Mouse (Mus musculus): ENCODE data around the gene Htatip2.
A peak's percentile ranks its signal among the peaks of the same experiment; 100 is the strongest.

Gene Htatip2

DNA sequence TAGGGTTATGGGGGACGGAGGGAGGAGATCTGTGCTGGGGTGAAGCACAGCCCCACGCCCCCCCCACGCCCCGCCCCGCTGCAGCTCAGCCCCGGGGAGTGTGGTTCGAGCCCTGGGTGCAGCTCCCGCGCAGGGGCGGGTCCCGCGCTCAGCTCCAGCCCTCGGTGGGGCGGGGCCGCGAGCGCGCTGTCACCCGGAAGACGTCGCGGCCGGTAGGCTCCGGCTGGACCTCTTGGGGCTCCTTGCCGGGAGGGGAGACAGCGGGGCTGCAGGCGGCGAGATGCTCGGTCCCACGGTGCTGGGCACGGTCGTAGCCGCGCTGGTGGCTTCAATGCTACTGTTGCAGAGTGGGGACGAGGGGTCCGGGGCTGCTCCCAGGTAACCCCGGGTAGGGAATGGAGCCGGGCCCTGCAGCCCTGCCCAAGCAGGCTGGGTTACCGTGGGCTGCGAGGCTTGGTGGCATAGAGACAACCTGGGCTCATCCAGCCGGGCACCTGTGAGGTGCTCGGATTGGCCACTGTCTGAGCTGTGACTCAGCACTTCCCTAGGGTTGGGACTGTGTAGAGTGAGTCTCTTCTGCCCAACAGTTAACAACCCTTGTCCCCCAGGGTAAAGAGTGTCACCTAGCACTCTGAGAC is at the start of gene Htatip2:
Gene Htatip2 (plus strand): TSS at position 182 of the 638 bp plus-strand sequence.
- DNase-seq: peak in 1 of 2 experiments; percentile 12

DNA sequence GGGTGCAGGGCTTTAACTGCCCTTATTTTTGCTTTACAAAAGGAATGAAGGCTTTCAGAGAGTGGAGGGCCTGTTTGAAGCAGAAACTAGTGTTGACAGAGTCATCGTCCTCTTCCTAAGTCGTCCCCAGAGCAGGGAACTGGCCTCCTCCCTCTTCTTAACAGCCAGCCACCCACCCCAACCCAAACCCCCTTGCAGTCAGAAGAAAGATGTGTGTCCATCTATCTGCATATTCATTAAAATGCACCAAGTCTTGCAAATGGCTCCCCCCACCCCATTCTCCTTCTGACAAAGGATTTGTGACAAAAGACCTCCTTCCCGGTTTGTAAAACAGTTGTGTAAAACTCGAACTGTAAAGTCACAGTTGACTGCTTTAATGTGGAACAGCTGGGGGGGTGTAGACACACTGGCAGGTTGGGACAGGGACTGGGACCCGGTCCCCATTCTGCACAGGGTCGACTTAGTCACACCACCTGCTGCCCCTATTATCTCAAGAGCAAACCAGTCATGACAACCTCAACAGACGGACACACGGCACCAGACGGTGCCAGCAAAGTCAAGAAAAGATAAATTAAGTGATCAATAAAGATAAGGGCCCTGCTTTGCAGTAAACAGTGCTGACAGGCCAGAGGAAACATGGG is 49.4 kb upstream of the Htatip2 start:
- no peak for DNase-seq

DNA sequence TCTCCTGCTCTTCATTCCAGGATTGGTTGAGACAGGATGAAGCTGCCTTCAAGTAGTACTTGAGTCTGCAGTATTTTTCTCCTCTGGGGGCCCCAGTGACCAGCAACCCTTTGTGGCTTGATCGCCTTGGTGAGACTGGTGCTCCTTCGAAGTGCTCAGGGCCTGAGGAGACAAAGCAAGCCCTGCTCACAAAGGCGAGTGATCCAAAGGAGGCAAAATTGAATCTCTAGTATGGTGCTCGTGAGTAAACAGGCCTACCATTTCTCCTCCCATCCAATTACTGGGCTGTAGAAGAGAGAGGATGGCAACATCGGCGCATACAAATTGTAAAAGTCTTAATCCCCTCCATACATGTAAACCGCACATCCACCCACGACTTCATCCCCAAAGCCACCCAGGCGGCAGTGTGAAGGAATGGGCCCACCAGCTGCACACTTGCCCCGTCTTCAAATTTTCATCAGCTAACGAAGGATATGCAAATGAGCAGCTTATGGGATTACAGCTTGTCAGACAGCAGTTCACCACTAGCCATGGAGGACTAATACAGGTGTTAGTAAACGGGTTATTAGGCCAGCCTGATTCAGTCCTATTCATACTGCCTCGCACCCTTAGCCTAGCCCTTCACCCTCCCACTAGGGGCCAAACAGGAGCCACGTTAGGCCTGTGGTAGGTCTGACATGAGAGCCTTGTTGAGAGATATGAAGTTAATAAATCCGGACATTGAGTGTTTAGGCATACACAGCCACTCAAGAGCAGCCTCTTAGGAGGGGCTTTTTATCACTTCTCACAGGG is 40.8 kb upstream of the Htatip2 start:
- DNase-seq: no peak

DNA sequence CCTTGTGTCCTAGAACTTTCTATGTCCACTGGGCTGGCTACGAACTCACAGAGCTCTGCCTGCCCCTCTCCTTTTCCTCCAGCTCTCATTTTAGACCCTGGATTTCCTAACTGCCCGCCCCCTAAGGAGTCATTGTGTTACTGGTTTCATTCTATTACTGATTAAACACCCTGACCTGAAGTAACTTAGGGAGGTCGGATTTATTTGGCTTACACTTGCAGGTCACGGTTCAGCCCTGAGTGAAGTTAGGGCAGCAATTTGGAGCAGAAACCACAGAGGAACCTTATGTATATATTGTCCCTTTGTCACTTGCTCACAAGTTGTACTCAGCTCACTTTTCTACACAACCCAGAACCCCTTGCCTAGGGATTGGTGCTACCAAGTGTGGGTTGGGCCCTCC is 24.6 kb upstream of the Htatip2 start:
- no peak for DNase-seq

DNA sequence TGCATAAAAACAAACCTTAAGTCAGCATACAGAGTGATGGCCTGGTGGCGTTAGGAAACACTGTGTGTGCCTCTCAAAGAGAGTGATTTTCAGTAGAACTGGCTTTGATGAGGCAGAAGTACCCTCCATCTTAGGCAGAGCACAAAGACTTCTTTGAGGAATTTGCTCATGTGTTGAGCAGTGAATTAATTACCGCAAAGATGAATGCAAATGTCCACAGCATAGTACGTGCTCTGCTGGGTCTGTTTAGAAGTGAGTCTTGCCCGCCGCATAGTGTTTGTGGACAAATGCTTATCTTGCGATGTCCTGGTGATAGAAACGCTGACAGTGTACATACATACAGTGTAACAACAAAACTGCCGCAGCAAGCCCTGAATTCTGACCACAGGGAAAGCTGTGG is 19.5 kb upstream of the Htatip2 start:
- DNase-seq: no peak

DNA sequence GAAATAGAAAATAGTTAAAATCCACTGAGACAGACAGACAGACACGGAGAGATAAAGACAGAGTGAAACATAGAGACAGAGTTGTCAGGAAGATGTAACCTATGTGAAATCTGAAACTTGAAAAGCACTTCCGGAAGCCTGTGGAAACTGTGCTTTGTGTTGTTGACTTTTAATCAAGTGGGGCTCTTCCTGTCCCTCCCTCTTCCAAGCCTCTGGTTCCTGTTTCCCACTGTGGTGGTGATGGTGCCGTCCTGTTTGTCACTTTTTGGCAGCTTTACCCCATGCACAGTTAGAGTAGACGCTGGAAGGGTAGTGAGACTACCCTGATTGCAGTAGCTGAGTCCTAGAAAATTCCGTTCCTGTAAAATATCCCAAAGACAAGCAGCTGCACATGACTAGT is 17.4 kb upstream of the Htatip2 start:
- no peak for DNase-seq

DNA sequence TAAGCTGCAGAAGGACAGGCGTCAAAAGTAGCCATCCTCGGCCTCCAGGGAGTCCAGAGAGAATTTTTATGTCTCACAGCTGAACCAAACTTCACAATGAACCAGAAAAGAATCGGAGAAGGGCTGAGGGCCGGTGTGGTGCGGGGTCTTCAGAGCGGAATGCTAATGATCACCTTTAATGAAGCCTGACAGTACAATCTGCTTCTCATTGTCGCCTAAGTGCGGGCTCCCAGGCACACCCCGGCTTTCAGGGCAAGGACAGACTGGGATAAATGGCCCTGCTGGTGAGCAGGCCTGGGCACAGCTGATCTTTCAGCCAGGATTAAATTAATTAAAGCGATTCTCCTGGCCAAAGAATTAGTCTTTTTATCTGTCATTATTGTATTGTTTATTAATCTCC is 17.0 kb upstream of the Htatip2 start:
- no peak for DNase-seq

DNA sequence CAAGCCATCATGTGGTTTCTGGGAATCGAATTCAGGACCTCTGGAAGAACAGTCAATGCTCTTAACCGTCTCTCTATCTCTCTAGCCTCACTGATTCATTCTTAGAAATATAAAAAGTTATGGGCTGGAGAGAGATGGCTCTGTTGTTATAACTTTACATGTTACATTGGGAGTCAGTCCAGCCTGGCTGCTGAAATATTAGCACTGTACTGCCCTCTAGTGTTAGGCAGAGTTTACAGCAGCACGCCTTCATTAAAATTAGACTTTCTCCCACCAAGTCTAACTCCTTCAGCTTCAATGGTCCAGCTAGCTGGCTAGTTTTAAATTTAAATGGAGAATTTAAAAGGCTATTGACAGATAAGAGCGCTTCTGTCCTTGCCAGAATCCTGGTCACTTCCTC is 7.8 kb upstream of the Htatip2 start:
- DNase-seq: peak in 1 of 2 experiments; percentile 16

DNA sequence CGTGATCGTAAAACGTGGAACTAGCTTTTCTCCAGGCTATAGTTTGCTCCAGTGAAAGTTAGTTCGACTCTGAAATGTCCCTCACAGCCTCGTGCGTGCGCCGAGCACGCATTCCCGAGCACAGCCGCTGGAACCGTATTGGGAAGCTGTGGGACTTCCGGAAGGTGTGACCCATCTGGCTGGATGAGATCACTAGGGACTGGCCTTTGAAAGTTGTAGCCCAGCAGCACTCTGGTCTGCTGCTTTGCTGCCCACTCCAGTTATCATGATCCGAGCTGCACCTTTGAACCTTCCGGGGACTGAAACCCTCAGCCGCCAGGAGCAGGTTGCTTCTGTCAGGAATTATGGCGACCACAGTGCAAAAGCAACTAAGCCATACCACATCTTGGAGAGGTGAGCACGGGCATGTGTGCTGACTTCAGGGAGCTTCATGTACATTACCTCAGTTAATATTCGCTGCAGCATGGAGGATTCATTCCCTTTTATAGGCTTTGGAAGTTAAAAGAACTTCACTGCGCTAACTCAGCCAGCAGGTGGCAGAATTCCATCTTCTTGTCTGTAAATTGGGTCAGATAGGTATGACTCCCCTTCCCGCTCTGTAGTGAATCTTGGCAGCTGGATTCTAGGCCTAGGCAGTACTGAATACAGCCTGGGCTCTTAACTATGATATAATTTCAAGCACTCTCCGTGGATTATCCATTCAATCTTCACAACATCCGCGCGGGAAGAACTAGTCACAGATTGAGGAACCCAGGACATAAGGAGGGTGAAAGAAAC is 6.0 kb upstream of the Htatip2 start:
- DNase-seq: peak; percentile 16 to 28

DNA sequence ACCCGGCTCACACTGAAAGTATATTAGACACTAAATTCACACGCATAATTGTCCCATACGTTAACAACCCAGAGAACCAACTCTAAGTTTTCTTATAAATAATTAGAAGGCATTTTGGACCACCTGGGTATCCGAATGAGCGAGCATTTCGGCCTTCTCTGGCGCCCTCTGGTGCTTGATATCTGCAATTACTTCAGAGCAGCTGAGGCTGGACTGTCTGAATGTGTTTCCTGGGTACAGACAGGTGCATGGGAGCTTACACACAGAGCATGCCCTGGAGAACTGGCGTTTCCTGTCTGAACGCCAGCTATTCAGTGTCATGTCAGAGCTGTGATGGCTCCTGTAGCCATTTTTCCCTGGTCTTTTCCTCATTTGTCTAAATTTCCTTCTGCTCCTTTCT is 4.1 kb upstream of the Htatip2 start:
- DNase-seq: peak; percentile 43 to 58

DNA sequence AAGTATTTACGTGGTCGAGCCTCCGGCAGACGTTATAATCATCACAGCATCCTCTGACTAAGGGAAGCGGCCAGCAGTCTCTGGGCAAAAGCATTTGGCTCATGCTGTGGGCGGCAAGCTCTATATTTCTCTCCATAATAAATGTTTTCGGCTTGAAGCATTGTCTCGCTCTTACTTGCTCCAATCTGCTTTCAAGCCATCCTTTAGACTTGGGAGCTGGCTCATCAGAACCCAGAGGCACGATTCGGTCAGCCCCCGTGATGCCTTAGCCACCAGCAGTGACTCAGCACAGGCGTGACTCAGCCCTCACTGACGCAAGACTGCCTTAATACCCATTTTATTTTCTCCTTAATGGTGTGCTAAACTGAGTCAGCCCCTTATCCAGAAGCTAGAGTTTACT is 3.7 kb downstream of the Htatip2 start:
- DNase-seq: no peak

DNA sequence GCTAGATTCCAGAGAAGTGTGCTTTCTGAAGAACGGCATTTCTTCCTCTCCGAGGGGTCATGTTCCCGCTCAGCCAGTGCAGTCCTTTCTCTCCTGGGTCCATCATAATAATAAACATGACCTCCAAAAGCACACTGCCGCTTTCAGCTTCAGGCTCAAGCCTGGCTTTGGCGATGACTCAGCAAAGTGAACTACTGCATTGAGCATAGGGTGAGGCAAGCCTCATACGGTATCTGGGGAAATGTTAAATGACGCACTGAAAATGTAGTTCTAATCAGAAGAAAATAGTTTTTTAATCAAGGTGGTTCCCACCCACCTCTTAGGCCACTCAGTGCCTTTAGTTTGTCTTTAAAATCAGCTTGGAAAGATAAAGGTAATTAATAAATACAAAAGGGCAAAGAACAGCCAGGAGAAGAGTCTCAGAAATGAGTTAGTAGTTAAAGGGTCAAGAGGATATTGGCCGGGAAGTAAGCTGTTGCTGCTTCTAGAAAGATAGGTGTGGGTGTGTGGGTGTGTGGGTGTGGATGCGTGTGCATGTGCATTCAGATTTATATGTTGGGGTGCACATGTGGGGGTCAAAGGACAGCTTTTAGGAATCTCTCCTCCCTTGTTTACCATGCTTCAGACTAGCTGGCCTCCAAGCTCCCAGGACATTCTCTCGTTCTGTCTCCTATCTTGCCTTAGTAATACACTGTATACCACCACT is 5.2 kb downstream of the Htatip2 start:
- DNase-seq: no peak

DNA sequence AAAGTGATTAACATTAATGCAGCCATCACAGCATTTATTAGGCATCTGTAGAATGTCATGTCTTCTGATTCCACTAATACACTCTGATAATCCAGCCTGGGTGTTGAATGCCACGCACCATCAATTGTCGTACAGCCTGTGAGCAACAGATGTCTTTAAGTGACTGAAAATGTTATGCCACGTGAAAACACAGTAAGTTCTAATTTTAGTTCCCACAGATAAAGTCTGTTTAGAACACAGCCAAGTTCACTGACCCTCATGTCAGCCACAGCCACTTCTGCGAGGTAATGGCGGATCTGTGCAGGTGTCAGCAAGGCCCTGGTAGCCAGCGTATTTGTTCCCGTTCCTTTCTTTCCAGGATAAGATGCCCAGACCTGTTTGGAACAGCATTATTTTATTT is 7.3 kb downstream of the Htatip2 start:
- no peak for DNase-seq

DNA sequence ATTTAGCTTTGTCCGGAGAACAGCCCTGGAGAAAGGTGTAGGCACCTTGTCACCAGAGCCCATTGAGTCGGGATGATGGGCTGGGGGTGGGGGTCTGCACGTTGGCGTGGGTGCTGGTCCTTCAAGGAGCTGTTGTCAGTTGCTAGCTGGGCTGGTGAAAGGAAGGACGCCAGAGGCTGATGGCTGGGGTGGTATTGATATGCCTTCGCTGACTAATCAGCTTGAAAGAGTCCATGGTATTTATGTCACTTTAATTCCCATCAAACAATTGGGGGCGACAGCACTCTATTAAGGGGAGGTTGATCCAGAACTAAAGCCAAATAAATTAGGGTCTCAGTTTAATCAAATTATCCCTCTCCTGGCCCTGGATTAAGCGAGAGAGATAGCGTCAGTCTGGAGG is 9.6 kb downstream of the Htatip2 start:
- DNase-seq: no peak

DNA sequence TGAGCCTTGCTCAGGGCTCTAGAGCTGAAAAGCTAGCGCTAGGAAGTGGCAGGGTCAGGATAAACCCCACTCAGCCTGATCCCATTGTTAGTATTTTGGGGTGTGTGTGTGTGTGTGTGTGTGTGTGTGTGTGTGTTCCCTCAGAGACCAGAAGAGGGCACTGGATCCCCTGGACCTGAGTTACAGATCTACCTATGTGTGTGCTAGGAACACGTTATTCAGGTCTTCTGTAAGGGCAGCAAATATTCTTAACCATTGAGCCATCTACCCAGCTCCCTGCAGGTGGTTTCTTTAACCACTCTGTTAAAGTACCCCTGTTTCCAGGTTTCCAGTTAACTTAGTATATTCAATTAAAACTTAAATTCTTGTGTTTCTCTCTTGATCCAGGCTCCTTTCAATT is 15.5 kb downstream of the Htatip2 start:
- no peak for DNase-seq

DNA sequence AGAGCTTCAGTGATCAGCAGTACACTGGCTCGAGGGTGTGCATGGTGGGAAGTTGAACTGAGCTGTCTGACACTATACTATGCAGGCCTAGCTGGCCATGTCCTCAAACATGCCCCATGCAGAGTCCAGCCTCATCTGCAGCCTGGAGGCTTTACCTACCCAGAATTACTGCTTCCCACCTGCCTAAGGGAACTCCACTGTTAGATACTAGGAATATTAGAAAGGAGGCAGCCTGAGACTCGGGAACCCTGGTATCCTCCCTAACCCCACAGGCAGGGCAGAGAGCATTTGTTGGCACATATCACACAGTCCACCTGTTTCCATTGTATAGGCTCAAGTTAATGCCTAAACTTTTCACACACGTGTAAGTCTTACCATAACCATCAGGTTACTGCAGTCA is 18.7 kb downstream of the Htatip2 start:
- no peak for DNase-seq

DNA sequence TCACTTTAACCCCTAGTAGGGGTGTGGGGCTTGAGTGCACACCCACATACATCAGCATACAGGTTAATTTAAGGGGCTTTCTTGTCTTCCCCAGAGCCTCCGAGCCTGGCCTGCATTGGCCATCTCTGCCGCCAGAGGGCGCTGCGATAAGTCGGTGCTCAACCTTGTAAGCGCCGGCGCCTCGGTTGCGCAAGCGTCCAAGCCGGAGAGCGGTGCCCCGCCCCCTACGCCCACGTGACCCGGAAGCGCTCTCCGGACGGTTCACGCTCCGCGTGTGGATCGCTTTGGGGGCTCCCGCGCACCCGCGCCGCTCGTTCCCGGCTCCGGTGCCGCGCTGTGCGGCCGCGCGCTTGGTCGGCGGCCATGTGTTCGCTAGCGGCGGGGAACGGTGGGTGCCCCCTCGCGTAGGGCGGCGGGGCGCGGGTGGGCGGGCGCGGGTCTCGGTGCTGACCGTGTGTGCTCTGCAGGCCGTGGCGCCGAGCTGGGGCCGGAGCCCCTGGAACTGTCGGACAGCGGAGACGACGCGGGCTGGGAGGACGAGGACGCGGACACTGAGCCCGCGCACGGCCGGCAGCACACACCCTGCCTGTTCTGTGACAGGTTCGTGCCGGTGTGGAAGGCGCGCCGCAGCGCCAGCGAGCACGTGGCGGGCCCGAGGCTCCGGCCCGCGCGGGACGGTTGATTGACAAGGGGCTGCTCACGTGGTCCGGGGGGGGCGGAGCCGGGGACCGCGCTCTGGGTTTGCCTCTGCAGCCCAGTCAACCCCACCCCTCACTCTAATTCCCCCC is 19.4 kb downstream of the Htatip2 start, which contains the start of gene Prmt3:
Gene Prmt3 (plus strand): TSS at position 233 of the 788 bp plus-strand sequence.
- peak; percentile 98 to 99 for DNase-seq

DNA sequence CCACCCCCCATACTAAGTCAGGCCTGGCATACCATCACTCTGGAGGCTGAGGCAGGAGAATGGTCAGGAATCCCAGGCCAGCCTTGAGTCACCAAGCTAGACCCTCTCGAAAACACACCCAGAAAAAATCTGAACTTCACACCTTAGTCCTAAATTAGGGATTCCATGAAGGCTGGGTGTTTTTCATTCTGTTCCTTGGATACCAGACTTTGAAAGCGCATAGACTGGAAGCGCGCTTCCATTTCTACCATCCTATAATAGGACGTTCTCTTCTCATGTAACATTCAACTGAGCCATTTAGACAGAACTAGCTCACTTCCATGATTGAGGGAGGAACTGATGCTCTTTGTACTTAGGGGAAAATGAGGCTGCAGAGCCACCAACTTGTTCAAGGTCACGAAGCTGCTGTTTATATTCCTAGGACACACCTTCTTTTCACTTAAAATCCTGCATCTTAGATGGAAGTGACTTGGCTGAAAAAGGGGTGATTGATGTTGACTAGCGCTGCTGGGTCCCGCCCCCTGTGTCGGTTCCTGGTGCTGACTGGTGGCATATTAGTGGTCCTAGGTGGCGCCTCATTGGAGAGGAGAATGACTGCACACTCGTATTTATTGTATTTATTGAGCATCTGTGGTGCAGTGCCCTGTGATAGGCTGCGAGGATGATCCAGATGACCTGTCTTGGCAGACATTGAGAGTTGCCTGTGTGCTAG is 20.1 kb downstream of the Htatip2 start:
- DNase-seq: no peak

DNA sequence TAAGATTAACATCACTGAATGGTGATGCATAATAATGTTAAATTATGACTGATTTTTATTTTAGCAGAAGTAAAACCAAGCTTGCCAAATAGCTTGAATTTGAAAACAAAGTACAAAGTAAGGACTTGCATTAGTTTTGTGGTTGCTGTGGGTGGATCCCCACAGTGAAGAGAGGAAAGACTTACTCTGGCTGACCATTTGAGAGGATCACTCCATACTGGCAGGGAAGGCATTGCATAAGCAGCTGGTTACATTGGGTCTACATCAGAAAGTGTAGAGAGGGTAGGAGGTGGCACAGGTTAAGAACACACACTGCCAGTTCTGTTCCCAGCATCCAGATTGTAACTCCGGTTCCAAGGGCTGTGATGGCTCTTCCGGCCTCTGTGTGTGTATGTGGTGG is 24.1 kb downstream of the Htatip2 start:
- no peak for DNase-seq

DNA sequence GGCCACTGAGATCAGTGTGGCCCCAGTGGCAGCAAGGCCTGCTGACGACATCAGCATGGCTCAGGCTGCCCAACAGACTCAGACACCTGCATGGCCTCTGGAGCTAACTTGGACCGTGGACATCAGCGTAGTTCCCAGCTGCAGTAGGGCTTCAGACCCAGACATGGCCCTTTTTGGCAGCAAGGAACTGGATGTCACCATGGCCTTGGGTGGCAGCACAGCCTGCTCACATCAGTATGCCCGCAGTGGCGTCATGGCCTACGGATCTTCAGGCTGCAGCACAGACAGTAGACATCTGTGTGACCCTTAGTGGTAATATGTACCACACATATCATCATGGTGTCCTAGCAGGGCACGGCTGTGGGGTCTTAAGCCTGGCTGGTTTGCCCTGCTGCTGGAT is 26.2 kb downstream of the Htatip2 start:
- no peak for DNase-seq
